Mouse (Mus musculus) lung, embryonic 15.5 days (tissue): ENCODE measurements at regions not wholly inside any gene's neighbourhood (a gene's known extent, or its start where the extent isn't known, plus 50 kb on each side); places are given as distances from the start of the nearest gene placed in this dataset.
A peak's percentile ranks its signal among the peaks of the same experiment; 100 is the strongest.

Experiments used
- ATAC-seq: fragments of 200-750 bp; cut with Nextera tagmentation; 2 replicates; pipeline ENCODE4 v1.8.0; 2017; ENCODE audit warnings: moderate number of reproducible peaks, borderline replicate concordance; ENCODE audit not compliant: low FRiP score, low TSS enrichment; ENCODE audit errors: extremely low read depth
- H3K27ac ChIP-seq: fragments of 300-500 bp; sonication (generic); 2 replicates; pipeline ENCODE4 v1.5.1; 2015; ENCODE audit warnings: moderate library complexity, mild to moderate bottlenecking, inconsistent platforms
- H3K27me3 ChIP-seq: fragments of 300-500 bp; sonication (generic); 2 replicates; pipeline ENCODE4 v1.6.1; 2015; ENCODE audit warnings: inconsistent platforms
- H3K36me3 ChIP-seq: fragments of 300-500 bp; sonication (generic); 2 replicates; pipeline ENCODE4 v1.6.1; 2015; ENCODE audit warnings: inconsistent platforms
- H3K4me1 ChIP-seq: fragments of 300-500 bp; sonication (generic); 2 replicates; pipeline ENCODE4 v1.6.1; 2015; ENCODE audit warnings: inconsistent platforms
- H3K4me2 ChIP-seq: fragments of 300-500 bp; sonication (generic); 2 replicates; pipeline ENCODE4 v1.6.1; 2015; ENCODE audit warnings: inconsistent platforms, mild to moderate bottlenecking, moderate library complexity
- H3K4me3 ChIP-seq: fragments of 300-500 bp; sonication (generic); 2 replicates; pipeline ENCODE4 v1.5.1; 2015; ENCODE audit warnings: mild to moderate bottlenecking, inconsistent platforms
- H3K9ac ChIP-seq: fragments of 300-500 bp; sonication (generic); 2 replicates; pipeline ENCODE4 v1.6.1; 2015; ENCODE audit warnings: inconsistent platforms
- H3K9me3 ChIP-seq: fragments of 300-500 bp; sonication (generic); 2 replicates; pipeline ENCODE4 v1.6.1; 2016; ENCODE audit warnings: inconsistent platforms
- WGBS: fragments of 180-500 bp; shearing (Covaris S2); methylation state at CpG from one replicate; pipeline ENCODE4 v1.1.7; 2015; 5-methylcytosine and 5-hydroxymethylcytosine counted together

DNA sequence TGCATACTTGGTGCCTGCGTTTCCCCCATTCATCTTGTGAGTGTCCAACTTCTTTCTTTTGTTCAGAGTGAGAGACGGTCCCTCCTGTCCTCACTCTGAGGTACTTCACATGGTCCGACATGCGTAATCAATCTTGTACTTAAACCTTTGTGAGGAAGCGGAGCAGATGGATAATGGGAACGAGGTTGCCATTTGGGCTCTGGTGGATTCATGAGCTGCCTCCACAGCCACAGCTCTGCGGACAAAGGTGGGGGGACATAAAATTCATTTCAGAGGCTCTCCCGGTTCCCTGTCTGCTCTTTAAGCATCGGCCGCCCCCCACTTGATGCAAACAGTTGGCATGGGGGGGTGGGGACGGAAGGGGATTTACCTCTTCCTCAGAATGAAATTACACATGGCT is 454.7 kb downstream of the Sox2 start:
- H3K27ac ChIP-seq, result no peak overlapping the region
- WGBS, result 55% methylated on average over 11 of the region's 11 CpGs
- peaks cover 19% of the 10 kb centered on the region; the same call in 1 of the 2 replicates for H3K27me3 ChIP-seq
- no peak overlapping the region for H3K9ac ChIP-seq
- no peaks in the 10 kb centered on the region for H3K9me3 ChIP-seq
- no peak overlapping the region for H3K4me3 ChIP-seq
- no peak overlapping the region for H3K4me2 ChIP-seq
- no peaks in the 10 kb centered on the region for H3K36me3 ChIP-seq
- peaks cover 3% of the 10 kb centered on the region; the same call in 1 of the 2 replicates for H3K4me1 ChIP-seq
- no peak for ATAC-seq

DNA sequence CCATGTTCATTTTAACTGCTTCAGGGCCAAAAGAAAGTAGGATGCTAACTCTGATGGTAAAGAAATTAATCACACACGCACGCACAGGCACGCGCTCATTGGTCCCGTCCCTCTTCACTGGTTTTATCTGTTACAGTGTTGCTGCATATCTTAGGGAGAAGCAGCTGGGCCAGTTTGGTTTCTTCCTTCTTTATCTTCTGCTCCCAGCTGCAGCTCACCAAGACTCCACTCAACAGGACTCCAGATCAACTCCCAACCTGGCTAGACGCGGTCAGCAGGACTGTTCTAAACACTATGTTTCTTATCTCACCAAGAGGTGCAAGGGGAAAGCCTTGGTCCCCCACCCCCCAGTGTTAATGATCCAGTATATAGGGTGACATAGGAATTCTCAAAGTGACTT is 455.9 kb downstream of the Sox2 start:
- Histone ChIP-seq H3K4me3 (no peak overlapping the region), H3K4me1 (peaks cover 3% of the 10 kb centered on the region; the same call in 1 of the 2 replicates), H3K27ac (no peak overlapping the region), H3K9ac (no peak overlapping the region), H3K4me2 (no peak overlapping the region), H3K9me3 (no peaks in the 10 kb centered on the region), H3K36me3 (no peaks in the 10 kb centered on the region), H3K27me3 (peaks cover 10% of the 10 kb centered on the region; the same call in 1 of the 2 replicates)
- ATAC-seq, result no peak
- WGBS, result 51% methylated on average over 7 of the region's 7 CpGs

DNA sequence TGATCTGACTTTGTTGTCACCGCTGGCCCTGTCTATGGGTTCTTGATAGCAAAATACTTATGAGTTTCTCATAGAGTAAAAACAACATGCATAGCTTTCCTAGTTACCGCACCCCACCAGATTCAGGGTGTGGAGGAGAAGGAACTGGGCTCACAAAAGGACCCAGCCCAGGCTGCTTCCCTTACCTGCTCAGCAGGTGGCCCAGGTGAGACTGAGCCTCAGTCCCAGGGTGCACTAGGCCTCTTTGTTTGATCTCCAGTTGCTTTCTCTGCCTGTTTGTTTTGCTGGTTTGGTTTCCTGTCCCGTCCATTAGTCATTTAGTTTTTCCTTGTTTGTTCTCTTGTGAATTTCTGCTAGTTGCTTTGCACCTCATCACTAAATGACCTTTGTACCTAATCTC is 483.3 kb downstream of the Sox2 start:
- Histone ChIP-seq H3K36me3 (no peaks in the 10 kb centered on the region), H3K4me3 (no peak overlapping the region), H3K4me1 (no peaks in the 10 kb centered on the region), H3K27ac (no peak overlapping the region), H3K27me3 (no peaks in the 10 kb centered on the region), H3K9ac (no peak overlapping the region), H3K4me2 (no peak overlapping the region), H3K9me3 (no peaks in the 10 kb centered on the region)
- WGBS, result 74% methylated on average over 3 of the region's 3 CpGs
- ATAC-seq, result no peak

DNA sequence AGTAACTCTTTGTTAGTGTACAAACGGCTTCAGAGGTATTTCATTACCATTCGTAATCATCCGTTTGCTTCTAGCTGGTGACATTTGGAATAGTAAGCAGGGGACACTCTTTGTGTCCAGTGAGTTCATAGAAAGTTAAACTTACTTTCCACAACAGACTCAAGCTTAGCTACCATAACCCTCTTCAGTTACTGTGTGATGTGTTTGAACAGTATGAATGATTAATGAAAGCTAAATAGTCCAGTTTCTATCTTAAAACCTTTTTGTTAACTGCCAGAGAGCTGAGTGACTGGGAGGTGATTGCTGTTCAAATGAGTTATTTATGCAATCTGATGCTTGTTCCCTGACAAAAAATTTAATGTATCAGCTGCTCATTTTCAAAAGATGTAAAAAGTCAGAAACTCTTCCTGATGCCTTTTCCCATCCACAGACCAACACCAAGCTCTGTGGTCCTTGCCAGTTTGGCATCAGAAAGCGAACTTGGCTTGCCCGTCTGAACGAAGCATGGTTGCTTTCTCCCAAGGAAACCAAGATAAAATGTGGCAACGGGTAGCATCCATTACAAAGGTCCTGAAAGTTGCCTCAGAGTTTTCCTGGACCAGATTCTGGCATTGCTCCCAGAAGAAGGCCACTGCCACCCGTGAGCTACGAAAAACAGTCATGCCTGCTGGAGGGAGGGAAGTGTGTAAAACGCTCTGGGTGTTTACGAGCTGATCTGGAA is 491.5 kb downstream of the Sox2 start:
- Histone ChIP-seq H3K36me3 (no peaks in the 10 kb centered on the region), H3K4me1 (peaks cover 6% of the 10 kb centered on the region), H3K9ac (no peak overlapping the region), H3K27ac (peak overlapping the region; percentile 47; the same call in 1 of the 2 replicates), H3K4me3 (no peak overlapping the region), H3K27me3 (no peaks in the 10 kb centered on the region), H3K9me3 (no peaks in the 10 kb centered on the region), H3K4me2 (no peak overlapping the region)
- WGBS, result 26% methylated on average over 11 of the region's 11 CpGs
- ATAC-seq, result no peak

DNA sequence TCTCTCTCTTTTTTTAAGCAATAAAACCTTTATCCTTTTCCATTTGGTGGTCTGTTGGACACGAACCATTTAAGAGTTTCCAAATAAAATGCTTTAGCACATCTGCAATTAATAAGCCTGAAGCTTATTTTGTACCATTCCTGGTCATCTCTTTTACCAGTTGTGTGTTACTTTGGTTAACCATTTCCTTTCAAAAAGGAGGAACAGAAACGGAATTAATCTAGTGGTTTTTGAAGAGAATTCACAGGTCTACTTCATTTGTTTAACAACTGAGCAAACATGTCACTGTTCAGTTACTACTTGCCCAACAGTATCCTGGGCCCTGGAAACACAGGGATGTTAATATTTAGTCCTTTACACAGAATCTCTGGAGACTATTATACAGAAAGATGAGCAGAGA is 492.5 kb downstream of the Sox2 start:
- H3K36me3 ChIP-seq, result no peaks in the 10 kb centered on the region
- H3K27me3 ChIP-seq, result no peaks in the 10 kb centered on the region
- H3K9ac ChIP-seq, result no peak overlapping the region
- no peak overlapping the region for H3K4me2 ChIP-seq
- H3K9me3 ChIP-seq, result no peaks in the 10 kb centered on the region
- peaks cover 6% of the 10 kb centered on the region for H3K4me1 ChIP-seq
- 55% methylated on average over 2 of the region's 2 CpGs for WGBS
- ATAC-seq, result no peak
- H3K4me3 ChIP-seq, result no peak overlapping the region
- no peak overlapping the region for H3K27ac ChIP-seq

DNA sequence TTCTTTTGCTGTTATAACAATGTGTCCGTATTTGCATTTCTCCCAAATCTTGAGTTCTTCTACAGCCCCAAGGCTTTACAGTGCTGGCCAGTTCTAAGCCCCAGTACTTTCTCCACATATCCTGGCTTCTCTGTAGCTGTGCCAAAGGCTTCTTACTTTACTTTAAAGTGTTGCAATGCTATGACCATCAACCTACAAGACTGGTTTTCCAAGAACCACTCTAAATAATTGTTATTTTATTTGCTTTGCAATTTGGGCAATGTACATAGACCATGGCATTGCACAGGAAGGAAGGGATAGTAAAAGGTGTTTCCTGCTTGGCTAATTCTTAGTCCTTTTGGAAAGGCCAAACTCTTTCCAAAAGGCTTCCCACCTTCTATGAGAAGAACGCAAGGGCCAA is 495.4 kb downstream of the Sox2 start:
- Histone ChIP-seq H3K27ac (no peak overlapping the region), H3K36me3 (no peaks in the 10 kb centered on the region), H3K9ac (no peak overlapping the region), H3K4me1 (peaks cover 21% of the 10 kb centered on the region), H3K4me3 (no peak overlapping the region), H3K4me2 (no peak overlapping the region), H3K27me3 (no peaks in the 10 kb centered on the region), H3K9me3 (no peaks in the 10 kb centered on the region)
- 78% methylated on average over 2 of the region's 2 CpGs for WGBS
- no peak for ATAC-seq

DNA sequence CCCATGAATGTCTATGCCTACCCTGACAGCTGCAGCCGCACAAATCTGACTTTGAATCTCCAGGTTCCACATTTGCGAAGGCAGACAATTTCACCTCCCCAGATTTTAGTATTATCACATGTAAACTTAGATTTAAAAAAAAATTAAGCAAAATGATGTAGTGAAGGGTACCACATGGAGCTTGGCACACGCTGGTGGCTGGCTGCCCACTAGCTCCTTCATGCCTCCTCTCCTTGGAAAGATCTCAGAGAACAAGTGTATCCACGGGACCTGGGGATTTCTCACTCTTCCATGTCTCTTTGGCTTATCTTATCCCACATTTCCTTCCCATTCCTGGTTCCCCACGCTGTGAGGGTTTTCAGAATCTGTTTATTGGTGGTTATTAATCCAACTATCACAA is 496.5 kb downstream of the Sox2 start:
- Histone ChIP-seq H3K4me2 (no peak overlapping the region), H3K36me3 (no peaks in the 10 kb centered on the region), H3K27ac (no peak overlapping the region), H3K4me1 (peaks cover 21% of the 10 kb centered on the region), H3K9me3 (no peaks in the 10 kb centered on the region), H3K4me3 (no peak overlapping the region), H3K27me3 (no peaks in the 10 kb centered on the region), H3K9ac (no peak overlapping the region)
- WGBS, result 78% methylated on average over 5 of the region's 5 CpGs
- no peak for ATAC-seq

DNA sequence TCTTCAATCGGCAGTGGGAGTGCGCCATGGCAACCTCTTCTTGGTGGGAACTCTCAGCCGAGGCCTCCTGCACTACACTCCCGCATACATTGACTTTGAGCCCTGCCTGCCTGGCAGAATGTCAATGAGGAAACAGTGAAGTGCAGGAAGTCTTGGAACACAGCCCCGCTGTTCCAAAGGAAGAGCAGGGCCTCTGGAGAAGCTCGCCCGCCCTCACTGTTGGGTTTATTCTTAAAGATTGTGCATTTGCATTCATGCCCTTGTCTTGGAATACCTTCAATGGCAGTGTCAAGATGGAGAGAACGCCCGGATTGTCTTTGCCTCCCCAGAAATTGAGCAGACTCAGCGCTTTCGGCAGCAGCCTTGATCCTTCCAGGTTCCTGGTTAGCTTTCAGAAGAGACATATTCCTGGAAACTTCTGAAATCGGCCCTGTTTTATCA is 499.1 kb downstream of the Sox2 start:
- Histone ChIP-seq H3K4me2 (peak overlapping the region; percentile 21), H3K9me3 (no peaks in the 10 kb centered on the region), H3K4me1 (peaks cover 18% of the 10 kb centered on the region), H3K4me3 (no peak overlapping the region), H3K9ac (no peak overlapping the region), H3K27ac (peak overlapping the region; percentile 19; the same call in 1 of the 2 replicates), H3K27me3 (no peaks in the 10 kb centered on the region), H3K36me3 (no peaks in the 10 kb centered on the region)
- 0 out of 2 replicates have a peak, but pooled peaks have one; percentile 45 for ATAC-seq
- WGBS, result 27% methylated on average over 12 of the region's 12 CpGs

DNA sequence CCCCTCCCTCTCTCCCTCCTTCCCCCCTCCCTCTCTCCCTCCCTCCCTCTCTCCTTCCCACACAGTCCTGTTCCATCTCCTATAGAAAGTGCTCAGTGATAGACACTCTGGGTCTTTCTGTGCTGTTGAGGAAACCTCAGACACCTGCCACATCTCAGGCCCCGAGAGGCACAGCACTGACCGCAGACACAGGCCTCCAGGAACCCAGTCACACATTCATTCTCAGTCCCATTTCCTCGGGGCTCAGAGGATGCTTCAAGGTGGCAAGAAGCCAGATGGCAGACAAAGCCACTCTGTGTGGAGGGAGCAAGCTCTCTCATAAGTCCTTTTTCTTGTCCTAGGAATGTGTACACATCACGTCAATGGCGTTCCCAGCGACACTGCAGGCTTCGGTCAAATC is 502.0 kb downstream of the Sox2 start:
- 48% methylated on average over 7 of the region's 7 CpGs for WGBS
- Histone ChIP-seq H3K4me2 (no peak overlapping the region), H3K9ac (no peak overlapping the region), H3K9me3 (no peaks in the 10 kb centered on the region), H3K36me3 (no peaks in the 10 kb centered on the region), H3K4me3 (no peak overlapping the region), H3K4me1 (peaks cover 18% of the 10 kb centered on the region), H3K27ac (no peak overlapping the region), H3K27me3 (no peaks in the 10 kb centered on the region)
- ATAC-seq, result peak; percentile 53; the same call in 1 of the 2 replicates

DNA sequence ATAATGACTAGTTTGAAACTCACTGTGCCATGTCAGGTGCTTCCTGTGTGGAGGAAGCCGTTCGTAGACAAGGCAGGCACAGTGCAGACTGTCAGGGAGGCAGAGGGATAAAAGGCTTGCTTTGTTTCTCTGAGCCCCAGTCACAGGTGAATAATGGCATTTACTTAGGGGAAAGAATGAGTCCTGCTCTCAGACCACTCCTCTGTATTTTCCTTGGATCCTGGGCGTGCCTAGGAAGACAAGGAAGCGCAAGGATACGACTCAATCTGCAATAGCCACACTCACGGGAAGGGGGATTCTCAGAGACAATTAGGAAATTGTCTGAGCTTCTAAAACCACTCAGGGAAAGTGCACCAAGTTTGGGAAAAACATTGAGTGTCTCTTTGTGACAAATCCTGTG is 504.1 kb downstream of the Sox2 start:
- 45% methylated on average over 6 of the region's 6 CpGs for WGBS
- H3K4me3 ChIP-seq, result no peak overlapping the region
- ATAC-seq, result no peak
- no peaks in the 10 kb centered on the region for H3K36me3 ChIP-seq
- no peaks in the 10 kb centered on the region for H3K9me3 ChIP-seq
- no peak overlapping the region for H3K9ac ChIP-seq
- no peaks in the 10 kb centered on the region for H3K27me3 ChIP-seq
- H3K4me1 ChIP-seq, result peaks cover 11% of the 10 kb centered on the region
- H3K4me2 ChIP-seq, result no peak overlapping the region
- no peak overlapping the region for H3K27ac ChIP-seq

DNA sequence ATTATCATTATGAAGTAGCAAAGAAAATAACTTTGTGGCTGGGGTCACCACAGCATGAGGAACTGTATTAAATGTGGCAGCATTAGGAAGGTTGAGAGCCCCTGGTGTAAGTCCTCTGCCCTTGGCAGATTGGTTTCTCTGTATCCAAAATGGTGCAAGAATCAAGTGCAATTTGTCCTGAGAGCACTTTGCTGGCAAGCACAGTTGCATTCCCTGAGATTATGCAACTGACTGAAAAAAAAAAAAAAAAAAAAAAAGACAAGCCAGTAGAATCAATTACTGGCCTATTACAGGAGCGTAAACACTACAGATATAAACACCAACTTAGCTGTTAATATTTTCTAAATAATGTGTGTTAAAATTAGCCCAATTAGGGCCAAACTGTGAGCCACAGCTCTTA is 518.5 kb downstream of the Sox2 start:
- 76% methylated on average over 1 of the region's 1 CpGs for WGBS
- ATAC-seq, result no peak
- Histone ChIP-seq H3K4me2 (no peak overlapping the region), H3K9me3 (no peaks in the 10 kb centered on the region), H3K27ac (no peak overlapping the region), H3K4me3 (no peak overlapping the region), H3K27me3 (no peaks in the 10 kb centered on the region), H3K9ac (no peak overlapping the region), H3K36me3 (no peaks in the 10 kb centered on the region), H3K4me1 (no peaks in the 10 kb centered on the region)

DNA sequence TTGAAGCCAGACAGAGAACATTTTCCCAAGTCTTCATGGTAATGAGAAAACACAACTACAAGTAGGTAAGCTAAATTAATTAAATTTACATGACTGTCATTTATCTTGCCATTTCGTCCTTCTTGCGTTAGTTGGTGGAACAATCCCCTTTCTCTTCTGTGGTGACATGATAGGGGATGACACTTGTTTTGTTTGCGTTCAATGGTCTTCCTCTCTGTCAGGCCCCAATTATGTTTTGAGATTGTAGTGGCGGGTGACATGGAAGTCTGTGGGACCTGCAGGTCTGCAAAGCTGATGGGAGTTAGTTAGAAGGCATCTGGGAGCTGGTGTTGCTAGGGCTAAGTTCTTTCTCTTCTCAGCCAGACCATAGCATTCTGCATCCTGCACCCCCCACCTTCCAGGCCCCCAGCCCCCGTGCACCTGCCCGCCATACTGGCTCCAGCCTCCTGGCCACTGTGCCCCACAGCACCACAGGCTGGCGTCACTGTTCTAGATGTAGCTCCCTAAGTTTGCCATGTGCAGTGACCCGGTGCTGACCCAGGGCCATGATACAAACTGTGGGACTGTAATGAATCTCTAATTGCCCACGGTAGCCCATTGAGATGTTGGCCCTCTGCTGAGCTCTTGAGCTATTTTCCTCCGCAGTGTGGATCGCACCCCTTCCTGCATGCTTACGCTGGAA is 528.7 kb downstream of the Sox2 start:
- Histone ChIP-seq H3K36me3 (no peaks in the 10 kb centered on the region), H3K27ac (no peak overlapping the region), H3K4me2 (no peak overlapping the region), H3K9me3 (no peaks in the 10 kb centered on the region), H3K4me3 (no peak overlapping the region), H3K27me3 (no peaks in the 10 kb centered on the region), H3K4me1 (no peaks in the 10 kb centered on the region), H3K9ac (no peak overlapping the region)
- ATAC-seq, result no peak
- WGBS, result 87% methylated on average over 12 of the region's 12 CpGs
